Mouse (Mus musculus) heart, adult 9 months (tissue): ENCODE results near the gene Olfr721-ps1.

Experiments used
- DNase-seq, 2 experiments: peaks; one replicate each; pipeline ENCODE4 v3.0.0; 2022; ENCODE audit warnings: low spot score in 2 of 2

Gene Olfr721-ps1

DNA sequence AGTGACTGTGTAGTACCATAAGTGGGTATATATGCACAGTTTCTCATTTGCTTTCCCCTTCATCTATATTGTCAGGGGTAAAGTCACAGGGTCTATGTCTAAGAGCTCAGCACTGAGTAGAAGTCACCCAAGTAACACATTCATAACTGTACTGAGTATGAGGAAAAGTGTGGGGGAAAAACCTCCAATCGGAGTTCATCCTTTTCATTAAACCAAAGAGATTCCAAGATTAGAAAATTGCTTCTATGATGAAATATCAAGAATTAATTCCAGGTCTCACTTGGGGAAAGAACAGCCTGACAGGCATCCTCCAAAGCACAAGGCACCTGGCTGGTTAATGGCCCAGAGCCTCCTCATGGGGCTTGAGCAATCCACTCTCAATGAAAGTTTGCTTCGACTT lies at the start of gene Olfr721-ps1:
Gene Olfr721-ps1, plus strand, starts transcription at position 301 of the 400 bp plus-strand sequence.
- no peak for DNase-seq

DNA sequence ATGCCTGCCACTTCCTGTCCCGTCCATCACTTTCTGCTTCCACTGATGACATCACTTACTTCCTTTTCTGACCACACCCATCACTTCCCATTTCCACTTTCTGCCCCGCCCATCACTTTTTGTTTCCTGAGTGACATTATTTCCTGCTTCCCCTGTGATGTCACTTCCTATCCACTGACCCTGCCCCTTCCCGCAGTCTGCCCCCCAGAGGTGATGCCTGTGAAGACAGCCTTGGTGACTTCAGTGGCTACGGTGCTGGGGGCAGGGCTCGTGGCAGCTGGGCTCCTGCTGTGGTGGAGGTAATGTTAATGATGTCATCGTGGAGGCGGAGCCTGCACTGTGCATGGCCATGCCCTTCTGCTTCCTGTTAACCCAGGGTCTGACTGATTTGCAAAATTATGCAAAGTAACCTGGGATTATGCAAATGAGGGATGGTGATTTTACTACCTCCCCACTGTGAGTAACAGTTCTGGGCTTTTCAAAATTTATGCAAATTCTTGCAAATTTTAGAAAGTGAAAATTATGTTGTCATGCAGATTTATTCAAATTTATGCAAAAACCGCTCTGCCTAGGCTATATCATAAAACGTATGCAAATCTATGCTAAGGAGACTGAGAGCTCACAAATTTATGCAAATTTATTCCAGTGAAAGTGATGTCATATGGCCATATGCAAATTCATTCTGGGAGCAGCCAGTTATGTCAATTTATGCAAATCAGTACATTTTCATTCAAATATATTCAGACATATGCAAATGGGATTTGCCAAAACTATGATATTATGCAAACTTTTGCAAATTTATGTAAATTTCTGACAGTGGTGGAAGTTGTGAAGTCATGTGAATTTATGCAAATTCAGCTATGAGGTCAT lies 49.1 kb upstream of the Olfr721-ps1 start:
- no peak for DNase-seq

DNA sequence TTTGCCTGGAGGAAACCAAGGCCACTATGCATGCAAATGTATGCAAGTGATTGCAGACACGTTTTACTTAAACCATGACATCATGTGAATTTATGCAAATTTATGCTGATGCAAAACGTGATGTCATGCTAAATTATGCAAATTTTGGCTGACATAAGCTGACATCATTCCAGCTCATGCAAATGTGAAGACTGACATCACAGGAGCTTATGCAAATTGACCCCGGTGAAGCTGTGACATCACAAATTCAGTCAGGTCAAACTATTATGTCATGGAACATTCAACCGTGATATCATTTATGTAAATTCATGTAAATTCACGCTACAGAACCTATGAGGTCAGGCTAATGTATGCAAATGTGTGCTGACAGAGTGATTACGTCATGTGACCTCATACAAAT lies 48.5 kb upstream of the Olfr721-ps1 start:
- DNase-seq = no peak

DNA sequence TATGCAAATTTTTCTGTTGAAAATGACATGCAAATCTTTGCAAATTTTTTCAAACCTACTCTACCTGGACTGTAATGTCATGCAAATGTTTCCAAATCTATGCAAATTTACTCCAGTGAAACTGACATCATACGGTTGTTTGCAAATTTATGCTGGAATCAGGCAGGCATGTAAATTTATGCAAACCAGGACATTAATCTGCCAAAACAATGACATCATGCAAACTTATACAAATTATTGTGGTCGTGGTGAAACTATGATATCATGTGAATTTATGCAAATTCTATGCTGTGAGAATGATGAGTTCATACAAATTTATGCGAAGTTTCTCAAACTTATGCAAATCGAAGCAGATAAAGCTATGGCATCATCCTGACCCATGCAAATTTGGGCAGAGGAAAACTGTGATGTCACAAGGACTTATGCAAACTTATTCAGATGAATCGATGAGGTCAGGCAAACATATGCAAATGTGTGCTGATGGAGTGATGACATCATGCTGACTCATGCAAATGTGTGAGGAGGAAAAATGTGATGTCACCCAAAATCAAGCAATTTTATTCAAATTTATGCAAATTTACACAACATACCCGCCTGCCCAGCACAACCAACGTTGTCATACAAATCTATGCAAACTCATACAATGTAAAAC lies 47.9 kb upstream of the Olfr721-ps1 start:
- no peak for DNase-seq

DNA sequence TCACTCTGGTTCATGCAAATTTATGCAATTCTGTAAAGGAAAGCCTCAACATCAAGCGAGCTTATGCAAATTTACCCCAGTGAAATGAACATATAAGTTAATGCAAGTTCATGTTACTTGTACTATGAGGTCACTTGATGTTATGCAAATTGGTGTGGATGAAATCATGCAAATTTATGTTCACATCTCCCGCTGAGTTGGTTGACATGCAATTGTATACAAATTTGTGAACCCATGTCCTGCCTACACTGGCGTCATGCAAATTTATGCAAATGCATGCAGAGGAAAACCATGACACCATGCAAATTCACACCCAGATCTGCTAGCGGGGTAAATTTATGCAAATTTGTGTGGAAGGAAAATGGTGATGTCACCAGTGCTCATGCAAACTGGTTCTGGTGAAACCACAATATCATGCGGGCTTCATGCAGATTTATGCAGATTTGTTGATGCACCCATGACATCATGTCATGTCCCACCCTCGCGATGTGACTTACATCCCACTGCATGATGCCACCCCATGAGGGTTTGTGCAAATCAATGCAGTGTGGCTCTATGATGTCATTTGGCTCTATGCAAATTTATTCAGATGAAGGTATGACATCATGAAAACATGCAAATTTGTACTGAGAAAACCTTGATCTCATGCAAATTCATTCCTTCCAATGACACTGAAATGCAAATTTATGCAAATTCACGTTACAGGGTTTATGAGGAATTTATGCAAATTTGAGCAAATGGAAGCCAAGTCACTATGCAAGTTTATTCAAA lies 47.2 kb upstream of the Olfr721-ps1 start:
- DNase-seq = no peak

DNA sequence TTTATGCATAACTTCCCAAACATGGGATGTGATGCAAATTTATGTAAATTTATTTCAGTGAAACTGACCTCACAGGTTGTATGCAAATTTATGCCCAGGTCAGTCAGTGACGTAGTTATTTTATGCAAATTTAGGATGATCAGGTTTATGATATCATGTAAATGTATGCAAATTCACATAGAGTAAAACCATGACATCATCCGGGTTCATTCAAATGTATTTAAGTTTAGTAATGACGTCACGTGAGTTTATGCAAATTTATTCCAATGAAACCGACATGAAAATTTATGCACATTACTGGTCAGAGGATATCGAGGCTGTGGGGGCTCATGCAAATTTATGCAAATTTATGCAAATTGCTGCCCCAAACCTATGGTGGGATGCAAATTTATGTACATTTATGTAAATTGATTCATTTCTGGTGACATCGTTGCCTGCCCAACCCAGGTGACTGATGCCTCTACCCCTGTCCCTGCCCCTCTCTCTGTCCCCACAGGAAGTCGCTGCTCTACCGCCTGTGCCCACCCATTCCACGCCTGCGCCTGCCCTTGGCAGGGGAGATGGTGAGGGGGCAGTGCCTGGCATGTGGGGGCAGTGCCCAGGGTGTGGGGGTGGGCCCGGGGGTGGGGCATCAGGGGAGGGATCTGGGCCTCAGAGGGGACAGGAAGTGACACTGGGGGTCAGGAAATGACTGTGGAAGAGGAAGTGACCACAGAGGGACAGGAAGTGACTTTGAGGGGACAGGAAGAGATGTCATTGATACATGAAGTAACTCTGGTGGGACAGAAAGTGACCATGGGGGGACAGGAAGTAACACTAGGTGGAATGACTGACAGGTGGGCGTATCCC lies 46.4 kb upstream of the Olfr721-ps1 start:
- no peak for DNase-seq

DNA sequence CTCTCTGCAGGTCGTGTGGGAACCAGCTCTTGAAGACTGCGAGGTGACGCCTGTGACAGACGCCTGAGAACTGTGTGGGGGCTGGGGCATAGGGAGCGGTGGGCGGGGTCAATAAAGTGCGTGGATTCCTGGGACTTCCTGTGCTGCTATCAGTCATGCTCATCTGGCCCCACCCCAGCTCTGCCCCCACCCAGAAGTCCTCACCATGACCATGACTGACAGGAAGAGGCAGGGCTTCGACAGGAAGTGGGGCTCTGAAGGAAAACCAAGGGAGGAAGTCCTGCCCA lies 45.8 kb upstream of the Olfr721-ps1 start:
- DNase-seq = no peak

DNA sequence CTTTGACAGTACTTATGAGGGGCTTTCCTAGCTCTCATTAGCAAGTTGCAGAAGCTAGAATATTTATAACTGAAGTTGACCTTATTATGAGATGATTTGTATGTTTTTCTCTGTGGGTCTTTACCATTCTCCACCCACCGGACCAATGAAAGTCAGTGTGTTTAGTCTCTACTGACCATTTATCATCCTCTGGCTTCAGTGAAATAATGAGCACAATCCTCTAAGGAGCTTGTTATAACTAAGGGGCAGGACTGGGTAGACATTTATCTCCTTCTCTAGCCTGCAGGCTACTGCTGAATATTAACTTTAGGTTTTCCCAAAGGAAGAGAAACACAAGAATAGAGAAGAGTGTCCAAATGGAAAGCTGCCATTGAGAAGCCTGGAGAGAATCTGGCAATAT lies 5.6 kb upstream of the Olfr721-ps1 start:
- no peak for DNase-seq

DNA sequence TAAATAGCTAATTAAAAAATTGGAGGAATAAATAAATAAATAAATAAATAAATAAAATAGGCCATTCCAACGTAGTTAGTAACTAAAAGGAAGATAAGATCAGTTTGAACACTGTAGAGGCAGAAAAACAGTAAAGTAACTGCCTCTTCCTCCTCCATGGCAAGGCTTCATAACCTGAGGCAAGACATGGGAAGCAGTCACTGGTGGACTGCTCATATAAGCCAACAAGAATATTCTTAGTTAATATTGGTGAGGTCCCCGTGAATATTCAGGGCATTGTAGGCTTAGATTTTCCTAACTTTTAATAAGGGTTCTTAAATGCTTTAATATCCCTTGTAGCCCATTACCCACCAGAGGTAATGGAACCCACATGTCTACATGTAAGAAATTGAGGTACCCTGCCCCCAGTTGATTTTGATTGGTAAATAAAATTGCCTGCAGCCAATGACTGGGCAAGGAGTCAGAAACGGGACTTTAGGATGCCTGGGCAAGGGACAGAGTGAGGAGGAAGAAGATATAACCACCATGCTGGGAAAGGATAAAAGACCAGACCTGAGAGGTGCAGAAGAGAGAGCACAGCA lies 35.1 kb downstream of the Olfr721-ps1 start:
- DNase-seq = no peak
